Mouse (Mus musculus): ENCODE measurements around the gene Ccnb3. TPM values are rescaled to one million over a fixed set of nuclear protein-coding genes. Genes with fewer than 3 reads are reported as not detected.
"Not testable (repeated sequence)": the region's sequence is repeated elsewhere in the genome, so short reads cannot be mapped to it uniquely, and the experiment has no call there.

Gene Ccnb3
- 0.22 TPM in 1 of 2 replicates, not detected in the other for polyA plus RNA-seq (2011; ENCODE audit: insufficient read depth, insufficient read length, low replicate concordance, missing spikeins)

DNA sequence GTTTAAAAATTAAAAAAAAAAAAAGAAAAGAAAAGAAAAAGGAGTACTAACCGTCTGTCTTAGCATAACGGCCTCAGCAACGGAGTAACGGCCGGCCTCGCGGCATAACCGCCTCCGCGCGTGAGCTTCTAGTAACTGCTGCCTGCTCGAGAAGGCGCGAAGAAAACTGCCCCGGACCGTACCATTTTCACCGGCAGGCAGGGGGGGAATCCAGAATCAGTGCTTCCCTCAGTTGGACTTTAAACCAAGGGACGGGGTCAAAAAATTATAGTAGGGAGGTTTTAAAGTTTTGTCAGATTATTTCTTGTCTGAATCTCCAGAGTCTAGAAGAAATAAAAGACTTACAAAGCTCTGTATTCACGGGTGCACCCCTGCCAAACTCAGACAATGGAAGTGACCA lies at the start of gene Ccnb3:
Gene Ccnb3, minus strand, starts transcription at position 101 of the 400 bp plus-strand sequence.
- 93% methylated on average over 19 of the region's 19 CpGs for WGBS
- no peak for TF ChIP-seq POLR2A (IDR thresholded peaks at IDR 0.05; ENCODE audit: borderline replicate concordance, control insufficient read depth, low read depth, low read length)
- no peak for TF ChIP-seq CTCF (IDR thresholded peaks at IDR 0.05; ENCODE audit: control insufficient read depth, insufficient read depth, low read length)
- Histone ChIP-seq H3K4me3 (replicated peaks; ENCODE audit: control insufficient read depth, low read depth, low read length) (no peak within 1 kb of the TSS), H3K27ac (ENCODE audit: control insufficient read depth, insufficient read depth, low read depth, low read length, poor library complexity) (no peak within 1 kb of the TSS), H3K4me1 (ENCODE audit: control insufficient read depth, insufficient read depth, low read length) (no peaks in the 10 kb centered on the region)

- H3K27ac ChIP-seq (ENCODE audit: control insufficient read depth, insufficient read depth, low read depth, low read length, poor library complexity): no peak overlapping the region
- H3K4me1 ChIP-seq (ENCODE audit: control insufficient read depth, insufficient read depth, low read length): no peaks in the 10 kb centered on the region
- no peak for TF ChIP-seq POLR2A (IDR thresholded peaks at IDR 0.05; ENCODE audit: borderline replicate concordance, control insufficient read depth, low read depth, low read length)
- no peak for TF ChIP-seq CTCF (IDR thresholded peaks at IDR 0.05; ENCODE audit: control insufficient read depth, insufficient read depth, low read length)
- H3K4me3 ChIP-seq (replicated peaks; ENCODE audit: control insufficient read depth, low read depth, low read length): no peak overlapping the region
Observed at GRCm38 (mm10) chrX:7090323-7090722, 48.9 kb upstream of the Ccnb3 start.

DNA sequence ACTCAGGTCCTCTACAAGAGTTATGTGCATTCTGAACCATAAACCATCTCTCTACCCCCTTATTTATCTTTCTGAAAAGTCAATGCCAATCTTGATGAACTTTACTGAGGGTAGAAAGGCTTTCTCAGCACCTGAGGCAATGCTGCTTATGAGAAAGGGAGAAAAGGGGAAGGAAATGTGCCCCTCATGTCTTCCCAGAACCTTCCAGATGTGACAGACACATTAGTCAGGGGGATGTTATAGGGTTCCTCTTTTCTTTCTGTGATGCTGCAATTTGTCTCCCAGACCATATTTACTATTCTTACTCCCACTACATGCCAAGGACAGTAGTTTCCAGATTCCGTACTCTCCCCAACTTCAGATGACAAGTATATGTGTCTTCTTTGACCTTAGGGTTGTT lies 44.5 kb upstream of the Ccnb3 start:
- TF ChIP-seq POLR2A (IDR thresholded peaks at IDR 0.05; ENCODE audit: borderline replicate concordance, control insufficient read depth, low read depth, low read length) (no peak), CTCF (IDR thresholded peaks at IDR 0.05; ENCODE audit: control insufficient read depth, insufficient read depth, low read length) (no peak)
- no peak overlapping the region for H3K27ac ChIP-seq (ENCODE audit: control insufficient read depth, insufficient read depth, low read depth, low read length, poor library complexity)
- WGBS: 28% methylated on average over 1 of the region's 1 CpGs

DNA sequence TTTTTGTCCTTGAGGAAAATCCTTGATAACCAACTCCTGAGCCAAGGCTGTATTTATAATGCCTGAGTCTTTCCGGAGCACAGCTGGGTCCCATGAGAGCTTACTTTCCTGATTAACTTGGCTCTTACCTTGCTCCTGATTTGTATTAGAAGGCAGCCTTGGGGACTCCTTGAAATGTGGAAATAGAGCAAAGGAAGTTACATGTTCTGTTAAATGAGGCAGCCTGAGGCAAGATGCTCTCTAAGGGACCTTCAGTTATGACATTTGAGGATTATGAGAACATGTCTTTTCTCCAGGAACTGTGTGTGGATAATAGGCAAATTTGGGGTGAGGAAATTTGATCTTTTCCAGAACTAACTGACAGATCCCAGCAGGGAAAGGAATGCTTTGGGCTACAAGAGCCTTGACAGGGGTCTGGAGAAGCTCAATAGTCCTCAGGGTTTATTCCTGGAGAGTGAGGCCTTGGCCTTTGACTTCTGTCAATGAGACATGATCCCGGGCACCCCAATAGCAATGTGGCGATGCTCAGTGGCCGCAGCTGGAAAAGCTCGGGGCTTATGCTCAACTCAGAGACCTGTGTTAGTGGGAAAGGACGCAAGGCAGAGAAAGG lies 38.5 kb upstream of the Ccnb3 start:
- H3K27ac ChIP-seq (ENCODE audit: control insufficient read depth, insufficient read depth, low read depth, low read length, poor library complexity): no peak overlapping the region
- H3K4me1 ChIP-seq (ENCODE audit: control insufficient read depth, insufficient read depth, low read length): no peaks in the 10 kb centered on the region
- TF ChIP-seq CTCF (IDR thresholded peaks at IDR 0.05; ENCODE audit: control insufficient read depth, insufficient read depth, low read length): no peak
- WGBS: 85% methylated on average over 6 of the region's 6 CpGs
- no peak overlapping the region for H3K4me3 ChIP-seq (replicated peaks; ENCODE audit: control insufficient read depth, low read depth, low read length)

More for the DNA sequence above, 44.5 kb upstream of the Ccnb3 start:
- Histone ChIP-seq H3K4me3 (replicated peaks; ENCODE audit: control insufficient read depth, low read depth, low read length) (no peak overlapping the region), H3K4me1 (ENCODE audit: control insufficient read depth, insufficient read depth, low read length) (no peaks in the 10 kb centered on the region)

DNA sequence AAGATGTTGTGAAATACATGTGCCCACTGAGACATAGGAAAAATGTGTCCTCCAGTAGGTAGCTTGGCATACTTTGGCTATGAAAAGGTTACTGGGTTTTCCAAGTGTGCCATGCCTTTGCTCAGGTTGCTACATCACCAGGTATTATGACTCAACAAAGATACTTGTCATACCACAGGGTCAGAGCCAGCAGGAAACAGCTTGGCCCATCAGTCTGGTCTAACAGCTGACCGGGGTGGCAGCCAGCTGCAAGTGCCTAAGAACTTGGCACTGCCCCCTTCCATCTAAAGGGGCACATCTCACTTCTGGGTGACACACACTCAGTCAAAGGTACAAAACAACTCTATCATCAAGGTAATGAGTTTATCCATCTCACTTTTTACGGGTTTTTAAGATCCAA lies 26.6 kb upstream of the Ccnb3 start:
- H3K4me1 ChIP-seq (ENCODE audit: control insufficient read depth, insufficient read depth, low read length): no peaks in the 10 kb centered on the region
- no peak overlapping the region for H3K27ac ChIP-seq (ENCODE audit: control insufficient read depth, insufficient read depth, low read depth, low read length, poor library complexity)
- whole genome bisulfite sequencing: 51% methylated on average over 2 of the region's 2 CpGs
- TF ChIP-seq CTCF (IDR thresholded peaks at IDR 0.05; ENCODE audit: control insufficient read depth, insufficient read depth, low read length) (no peak), POLR2A (IDR thresholded peaks at IDR 0.05; ENCODE audit: borderline replicate concordance, control insufficient read depth, low read depth, low read length) (no peak)
- no peak overlapping the region for H3K4me3 ChIP-seq (replicated peaks; ENCODE audit: control insufficient read depth, low read depth, low read length)

DNA sequence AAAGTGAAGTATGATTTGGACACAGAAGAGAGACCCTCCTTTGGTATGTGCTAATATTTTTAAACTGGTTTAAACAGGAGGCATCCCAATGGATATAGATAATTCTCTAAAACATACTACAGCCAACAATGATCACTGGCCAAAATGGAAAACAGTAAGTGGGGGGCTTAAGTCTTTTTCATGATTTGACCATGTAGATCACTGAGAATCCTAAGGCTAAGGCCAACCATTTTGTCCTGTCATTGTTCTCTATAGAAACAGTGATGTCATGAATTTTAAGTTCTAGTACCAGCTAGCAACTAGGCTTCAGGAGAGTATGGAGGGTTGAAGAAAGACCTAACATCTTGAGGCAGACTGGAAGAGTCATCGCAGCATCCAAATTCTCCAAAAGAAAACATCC lies 25.8 kb upstream of the Ccnb3 start, which contains the start of gene Akap4:
Gene Akap4, plus strand, starts transcription at position 301 of the 400 bp plus-strand sequence.
- no peak within 1 kb of the TSS for H3K27ac ChIP-seq (ENCODE audit: control insufficient read depth, insufficient read depth, low read depth, low read length, poor library complexity)

DNA sequence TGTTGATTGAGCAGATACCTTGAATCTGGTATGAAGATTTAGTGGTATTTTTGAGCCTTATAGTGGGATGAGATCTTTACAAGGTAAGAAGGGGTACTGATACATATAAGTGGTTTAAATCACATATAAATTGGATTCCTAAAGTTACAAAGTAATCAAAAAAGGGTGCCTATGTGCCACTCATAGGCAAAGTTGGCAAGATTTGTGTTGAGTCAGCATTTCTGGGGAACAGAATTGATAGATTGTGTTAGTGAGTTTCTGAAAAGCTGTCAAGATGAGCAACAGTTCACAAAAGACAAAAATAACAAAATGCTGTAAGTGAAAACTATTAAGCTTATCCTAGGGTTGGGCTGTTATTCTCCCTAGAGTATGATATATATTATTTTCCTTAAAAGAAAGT lies 22.7 kb upstream of the Ccnb3 start:
- Histone ChIP-seq H3K27ac (ENCODE audit: control insufficient read depth, insufficient read depth, low read depth, low read length, poor library complexity) (no peak overlapping the region), H3K4me1 (ENCODE audit: control insufficient read depth, insufficient read depth, low read length) (no peaks in the 10 kb centered on the region), H3K4me3 (replicated peaks; ENCODE audit: control insufficient read depth, low read depth, low read length) (no peak overlapping the region)
- TF ChIP-seq POLR2A (IDR thresholded peaks at IDR 0.05; ENCODE audit: borderline replicate concordance, control insufficient read depth, low read depth, low read length) (no peak), CTCF (IDR thresholded peaks at IDR 0.05; ENCODE audit: control insufficient read depth, insufficient read depth, low read length) (no peak)

More for the DNA sequence above, 25.8 kb upstream of the Ccnb3 start, which contains the start of gene Akap4:
- TF ChIP-seq POLR2A (IDR thresholded peaks at IDR 0.05; ENCODE audit: borderline replicate concordance, control insufficient read depth, low read depth, low read length): no peak
- no peak for TF ChIP-seq CTCF (IDR thresholded peaks at IDR 0.05; ENCODE audit: control insufficient read depth, insufficient read depth, low read length)
- Histone ChIP-seq H3K4me3 (replicated peaks; ENCODE audit: control insufficient read depth, low read depth, low read length) (no peak within 1 kb of the TSS), H3K4me1 (ENCODE audit: control insufficient read depth, insufficient read depth, low read length) (no peaks in the 10 kb centered on the region)
- WGBS: 94% methylated on average over 1 of the region's 1 CpGs

DNA sequence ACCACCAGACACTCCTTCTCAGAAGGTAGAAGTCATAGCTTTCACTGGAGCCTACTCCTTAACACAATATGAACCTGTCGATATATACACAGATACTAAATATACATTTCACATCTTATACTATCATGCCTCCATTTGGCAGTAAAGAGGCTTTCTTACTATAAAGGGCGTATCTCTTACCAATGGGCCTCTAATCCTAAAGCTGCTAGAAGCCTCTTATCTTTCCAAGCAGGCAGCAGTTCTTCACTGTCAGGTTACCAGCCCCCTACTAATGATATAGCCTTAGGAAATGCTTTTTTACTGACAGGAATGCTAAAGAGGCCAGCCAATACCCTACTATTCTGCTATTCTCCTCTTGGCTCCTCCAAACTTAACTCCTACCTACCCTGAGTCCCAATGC lies 16.2 kb upstream of the Ccnb3 start:
- Histone ChIP-seq H3K4me3 (replicated peaks; ENCODE audit: control insufficient read depth, low read depth, low read length) (no peak overlapping the region), H3K4me1 (ENCODE audit: control insufficient read depth, insufficient read depth, low read length) (no peaks in the 10 kb centered on the region), H3K27ac (ENCODE audit: control insufficient read depth, insufficient read depth, low read depth, low read length, poor library complexity) (no peak overlapping the region)
- no peak for TF ChIP-seq POLR2A (IDR thresholded peaks at IDR 0.05; ENCODE audit: borderline replicate concordance, control insufficient read depth, low read depth, low read length)
- no peak for TF ChIP-seq CTCF (IDR thresholded peaks at IDR 0.05; ENCODE audit: control insufficient read depth, insufficient read depth, low read length)
- WGBS: 68% methylated on average over 2 of the region's 2 CpGs

GRCm38 (mm10) chrX:7057056-7057455 lies 15.6 kb upstream of the Ccnb3 start:
- no peak for TF ChIP-seq POLR2A (IDR thresholded peaks at IDR 0.05; ENCODE audit: borderline replicate concordance, control insufficient read depth, low read depth, low read length)
- Histone ChIP-seq H3K27ac (ENCODE audit: control insufficient read depth, insufficient read depth, low read depth, low read length, poor library complexity) (no peak overlapping the region), H3K4me1 (ENCODE audit: control insufficient read depth, insufficient read depth, low read length) (no peaks in the 10 kb centered on the region), H3K4me3 (replicated peaks; ENCODE audit: control insufficient read depth, low read depth, low read length) (no peak overlapping the region)

DNA sequence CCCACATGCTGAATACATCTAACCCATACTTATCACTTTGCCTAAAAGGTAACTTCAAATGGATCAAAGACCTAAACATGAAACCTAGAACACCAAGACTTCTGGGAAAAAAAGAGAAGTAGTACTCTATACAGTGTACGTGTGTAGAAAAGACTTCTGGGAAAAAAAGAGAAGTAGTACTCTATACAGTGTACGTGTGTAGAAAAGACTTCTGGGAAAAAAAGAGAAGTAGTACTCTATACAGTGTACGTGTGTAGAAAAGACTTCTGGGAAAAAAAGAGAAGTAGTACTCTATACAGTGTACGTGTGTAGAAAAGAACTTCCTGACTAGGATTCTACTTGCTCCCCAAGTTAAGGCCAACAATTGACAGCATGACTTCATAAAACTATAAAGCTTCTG lies 57.5 kb downstream of the Ccnb3 start:
- WGBS: 14% methylated on average over 4 of the region's 4 CpGs
- H3K27ac ChIP-seq (ENCODE audit: control insufficient read depth, insufficient read depth, low read depth, low read length, poor library complexity); H3K4me1 ChIP-seq (ENCODE audit: control insufficient read depth, insufficient read depth, low read length); H3K4me3 ChIP-seq (replicated peaks; ENCODE audit: control insufficient read depth, low read depth, low read length): not testable (repeated sequence)
